Mouse (Mus musculus) olfactory bulb, adult 2 months (tissue): ENCODE data around the gene Lmnb2.

ENCODE experiments used
- CTCF ChIP-seq: fragments of 200-500 bp; IDR thresholded peaks from 2 replicates; pipeline ENCODE4 v1.5.1; 2012; ENCODE audit warnings: low read depth, mild to moderate bottlenecking, low read length, moderate library complexity; ENCODE audit not compliant: insufficient read depth
- POLR2A ChIP-seq: fragments of 200-500 bp; IDR thresholded peaks from 2 replicates; pipeline ENCODE4 v1.6.1; 2012; ENCODE audit warnings: mild to moderate bottlenecking, low read depth, low read length, moderate library complexity; ENCODE audit not compliant: insufficient read depth

GRCm38 (mm10) chr10:80904004-80904693, 13.9 kb downstream of the Lmnb2 start:
- TF ChIP-seq CTCF (no peak), POLR2A (no peak)
